Mouse (Mus musculus) megakaryocyte, embryonic 14.5 days (primary cell): ENCODE data around the gene Myt1l.

Experiments used
- FLI1 ChIP-seq: IDR thresholded peaks from 2 replicates; pipeline ENCODE4 v1.6.1; 2012; ENCODE audit warnings: low read length, inconsistent platforms, mixed read lengths
- GATA1 ChIP-seq: IDR thresholded peaks from 3 replicates; pipeline ENCODE4 v1.6.1; 2012; ENCODE audit warnings: mixed read lengths, low read length, inconsistent platforms, borderline replicate concordance

DNA sequence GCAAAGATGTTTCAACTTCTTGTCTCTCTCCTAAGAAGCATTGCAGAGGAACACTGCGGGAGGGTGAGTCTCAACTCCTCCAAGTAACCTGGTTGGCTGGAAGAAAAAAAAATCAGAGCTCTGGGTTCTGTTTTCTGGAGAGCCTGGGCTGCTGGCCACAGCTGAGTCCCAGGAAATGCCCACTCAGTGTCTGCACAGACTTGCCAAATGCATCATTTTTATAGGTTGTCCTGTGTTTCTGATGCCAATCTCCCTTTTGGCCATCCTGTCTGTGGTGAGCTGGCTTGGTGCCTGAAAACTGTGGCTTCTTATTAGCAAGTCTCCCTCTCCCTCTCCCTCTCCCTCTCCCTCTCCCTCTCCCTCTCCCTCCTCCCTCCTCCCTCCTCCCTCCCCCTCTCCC, 65.6 kb downstream of the Myt1l start:
- TF ChIP-seq GATA1: no peak
- no peak for TF ChIP-seq FLI1
